Mouse (Mus musculus) cortical plate, adult 2 months (tissue): ENCODE results near the gene Axin1.

Experiments
- CTCF ChIP-seq: fragments of 200-500 bp; IDR thresholded peaks from 2 replicates; pipeline ENCODE4 v1.5.1; 2011; ENCODE audit warnings: mild to moderate bottlenecking, control low read depth, low read length; ENCODE audit not compliant: insufficient read depth; ENCODE audit errors: extremely low read depth
- POLR2A ChIP-seq: fragments of 200-500 bp; IDR thresholded peaks from 2 replicates; pipeline ENCODE4 v1.6.1; 2011; ENCODE audit warnings: mild to moderate bottlenecking, low read length, control low read depth; ENCODE audit not compliant: insufficient read depth; ENCODE audit errors: extremely low read depth

GRCm38 (mm10) chr17:26234386-26234785, 95.9 kb downstream of the Axin1 start:
- no peak for TF ChIP-seq CTCF
- TF ChIP-seq POLR2A = no peak
